ENCODE assay signal across 9 mouse cellular contexts in genomic region chr5:64802143-64802542, GRCm38 (mm10). TPM values are rescaled to one million over a fixed set of nuclear protein-coding genes. Genes with fewer than 3 reads are reported as not detected.
DNase-seq lines count a peak whose midpoint lies in the region; ATAC-seq and TF ChIP-seq lines count a peak whose summit lies in the region.
"Had no signal": no experiment of that assay in that cellular context is flagged by ENCODE, and none has a peak within 500 bp of the region (broad histone marks: within the 10 kb centered on the region; RNA-seq: fewer than 3 reads in every experiment).

No protein-coding gene starts in this region.

- no peaks in the 10 kb centered on the region for H3K27me3 ChIP-seq in heart, embryonic 11.5 days (ENCODE audit: control insufficient read depth, insufficient read depth, low read length)
- H3K27me3 ChIP-seq in E14TG2a.4 (ENCODE audit: insufficient read depth, low read length) = no peaks in the 10 kb centered on the region
- no peaks in the 10 kb centered on the region for H3K27me3 ChIP-seq in forebrain, embryonic 14.5 days (replicated peaks; ENCODE audit: control insufficient read depth, insufficient read depth, low read length)
- peaks cover 6% of the 10 kb centered on the region; the same call in 1 of the 2 replicates for H3K27me3 ChIP-seq in liver, embryonic 14.5 days (ENCODE audit: control insufficient read depth, insufficient read depth, low read length)
- H3K27me3 ChIP-seq: CH12.LX had no signal

- TF ChIP-seq EP300 in liver, embryonic 14.5 days (IDR thresholded peaks at IDR 0.05; ENCODE audit: low read depth) = no peak

- no peak for DNase-seq in heart, postnatal 10 days
- DNase-seq in forebrain, embryonic 14.5 days (ENCODE audit: low spot score) = no peak
- no peak for DNase-seq in liver, embryonic 14.5 days (ENCODE audit: low read depth in 3 of 3, low spot score in 3 of 3)
- DNase-seq in c-Kit-positive CD71-positive TER-119-positive erythroid progenitor cells, embryonic 14.5 days (ENCODE audit: low spot score) = no peak
- no peak for DNase-seq in testis, postnatal 14 days (ENCODE audit: low spot score)
- no peak for DNase-seq in frontal cortex, postnatal 36 days (ENCODE audit: low spot score in 2 of 2)

- intact Hi-C loops in heart, postnatal 10 days (cut with DNase I) = loop anchor here (5.0 kb wide), 2 partner anchors 120 to 155 kb away; no protein-coding TSS in a partner anchor

- H3K36me3 ChIP-seq in heart, embryonic 11.5 days (ENCODE audit: control insufficient read depth, insufficient read depth, low read length) = no peaks in the 10 kb centered on the region
- peaks cover 20% of the 10 kb centered on the region for H3K36me3 ChIP-seq in E14TG2a.4 (ENCODE audit: insufficient read depth, low read length)
- H3K36me3 ChIP-seq in forebrain, embryonic 14.5 days (ENCODE audit: control insufficient read depth, insufficient read depth, low read length) = no peaks in the 10 kb centered on the region
- no peaks in the 10 kb centered on the region; the same call in 1 of the 2 replicates for H3K36me3 ChIP-seq in liver, embryonic 14.5 days (replicated peaks; ENCODE audit: control insufficient read depth, insufficient read depth, low read depth)

- WGBS in heart, embryonic 11.5 days (ENCODE audit: insufficient replicate concordance) = 6% methylated on average over 8 of the region's 8 CpGs
- 3% methylated on average over 8 of the region's 8 CpGs for WGBS in forebrain, embryonic 14.5 days
- WGBS in liver, embryonic 14.5 days (ENCODE audit: insufficient replicate concordance) = 18% methylated on average over 8 of the region's 8 CpGs

- no peak for TF ChIP-seq CTCF in E14TG2a.4 (conservative IDR thresholded peaks at IDR 0.05; ENCODE audit: low read length)
- no peak for TF ChIP-seq CTCF in liver, embryonic 14.5 days (IDR thresholded peaks at IDR 0.05; ENCODE audit: low read depth)

- peak overlapping the region; percentile 98 for H3K9ac ChIP-seq in heart, embryonic 11.5 days (ENCODE audit: low read depth, low read length)
- H3K9ac ChIP-seq in forebrain, embryonic 14.5 days (ENCODE audit: low read length) = peak overlapping the region; percentile 91
- H3K9ac ChIP-seq in liver, embryonic 14.5 days (replicated peaks) = peak overlapping the region; percentile 78

- peaks cover 17% of the 10 kb centered on the region for H3K4me1 ChIP-seq in heart, embryonic 11.5 days (ENCODE audit: control insufficient read depth, insufficient read depth, low read length)
- peaks cover 72% of the 10 kb centered on the region for H3K4me1 ChIP-seq in E14TG2a.4 (replicated peaks; ENCODE audit: low read depth, low read length)
- peaks cover 17% of the 10 kb centered on the region for H3K4me1 ChIP-seq in forebrain, embryonic 14.5 days (ENCODE audit: control insufficient read depth, insufficient read depth, low read length)
- H3K4me1 ChIP-seq in liver, embryonic 14.5 days (replicated peaks; ENCODE audit: control insufficient read depth in 2 of 2, insufficient read depth in 2 of 2, low read length in 1 of 2) = peaks cover 24 to 26% of the 10 kb centered on the region in 2 experiments

- H3K9me3 ChIP-seq in heart, embryonic 11.5 days (replicated peaks; ENCODE audit: control insufficient read depth, low read length) = no peaks in the 10 kb centered on the region
- no peaks in the 10 kb centered on the region for H3K9me3 ChIP-seq in E14TG2a.4 (ENCODE audit: low read length)
- no peaks in the 10 kb centered on the region for H3K9me3 ChIP-seq in forebrain, embryonic 14.5 days (replicated peaks; ENCODE audit: control insufficient read depth, low read length)
- no peaks in the 10 kb centered on the region for H3K9me3 ChIP-seq in liver, embryonic 14.5 days (ENCODE audit: control insufficient read depth, low read length)

- H3K4me3 ChIP-seq in heart, embryonic 11.5 days (ENCODE audit: low read depth, low read length) = peak overlapping the region; percentile 87
- H3K4me3 ChIP-seq in E14TG2a.4 (replicated peaks; ENCODE audit: low read length) = peak overlapping the region; percentile 85
- H3K4me3 ChIP-seq in forebrain, embryonic 14.5 days (ENCODE audit: low read depth, low read length) = peak overlapping the region; percentile 82
- peak overlapping the region; percentile 56 to 97 for H3K4me3 ChIP-seq in liver, embryonic 14.5 days (ENCODE audit: insufficient read depth in 1 of 2, low read depth in 2 of 2, low read length in 2 of 2)

- peak overlapping the region; percentile 97 for H3K27ac ChIP-seq in heart, embryonic 11.5 days (ENCODE audit: low read depth, low read length)
- H3K27ac ChIP-seq in forebrain, embryonic 14.5 days (ENCODE audit: low read depth, low read length) = peak overlapping the region; percentile 96
- no peak overlapping the region; the same call in 1 of the 2 replicates for H3K27ac ChIP-seq in liver, embryonic 14.5 days

- peak overlapping the region; percentile 79 for H3K4me2 ChIP-seq in heart, embryonic 11.5 days
- peak overlapping the region; percentile 71 for H3K4me2 ChIP-seq in forebrain, embryonic 14.5 days (ENCODE audit: low read length)
- H3K4me2 ChIP-seq in liver, embryonic 14.5 days (ENCODE audit: low read depth) = peak overlapping the region; percentile 88

- ATAC-seq in heart, embryonic 11.5 days (replicated peaks; ENCODE audit: insufficient number of reproducible peaks, low FRiP score, low TSS enrichment) = no peak
- no peak for ATAC-seq in forebrain, embryonic 14.5 days
- no peak for ATAC-seq in liver, embryonic 14.5 days (ENCODE audit: insufficient read depth)

RNA-seq across cellular contexts. Expression of gene Klf3, which starts 1.0 kb away (rescaled TPM):
- polyA plus RNA-seq in heart, embryonic 11.5 days (2014; fragmentation: Nextera tagmentation; extraction: Ambion mirVana) = 47.3 and 58.9 TPM in 2 replicates
- total RNA-seq in heart, postnatal 10 days (2021) = 10 to 100 TPM; 78.9 to 81.0 TPM
- polyA plus RNA-seq in forebrain, embryonic 14.5 days (2014; fragmentation: Nextera tagmentation; extraction: Ambion mirVana) = 19.3 and 24.3 TPM in 2 replicates
- polyA plus RNA-seq in liver, embryonic 14.5 days (2012; rRNA removed) = 34.2 and 42.8 TPM in 2 replicates
- polyA plus RNA-seq in liver, embryonic 14.5 days (2014; fragmentation: Nextera tagmentation; extraction: Ambion mirVana) = 69.8 and 83.9 TPM in 2 replicates
